Mouse (Mus musculus) adrenal gland, adult 2 months (tissue): ENCODE data around the gene Scaf4. TPM values are rescaled to one million over a fixed set of nuclear protein-coding genes. Genes with fewer than 3 reads are reported as not detected.

ENCODE experiments used
- DNase-seq: peaks from one replicate; pipeline ENCODE4 v3.0.0; 2021
- long read RNA-seq: library from polyadenylated mRNA; stranded (forward); transcript quantifications from one replicate; pipeline ENCODE4 v2.0.0, GENCODE M21; 2021
- polyA plus RNA-seq: library from polyadenylated mRNA; depleted of rRNA; stranded (reverse); fragments of >200 nt; gene quantifications from 2 replicates; pipeline ENCODE4 v1.2.3, GENCODE M21; 2012; rRNA removed
- total RNA-seq, 2 experiments: library from RNA; stranded (reverse); gene quantifications; 2 replicates each; pipeline ENCODE4 v1.2.3; 2021

Scaf4 gene
- total RNA-seq (10 to 100 TPM; 32.8 to 53.7 TPM), polyA plus RNA-seq (76.9 and 81.3 TPM in 2 replicates)
- long read RNA-seq, full-length matches to known transcripts = 2 of 5 reads
- long read RNA-seq, partial matches to known transcripts = 1 of 5 reads
- long read RNA-seq, other reads (novel, unspliced or antisense) = 2 of 5 reads

DNA sequence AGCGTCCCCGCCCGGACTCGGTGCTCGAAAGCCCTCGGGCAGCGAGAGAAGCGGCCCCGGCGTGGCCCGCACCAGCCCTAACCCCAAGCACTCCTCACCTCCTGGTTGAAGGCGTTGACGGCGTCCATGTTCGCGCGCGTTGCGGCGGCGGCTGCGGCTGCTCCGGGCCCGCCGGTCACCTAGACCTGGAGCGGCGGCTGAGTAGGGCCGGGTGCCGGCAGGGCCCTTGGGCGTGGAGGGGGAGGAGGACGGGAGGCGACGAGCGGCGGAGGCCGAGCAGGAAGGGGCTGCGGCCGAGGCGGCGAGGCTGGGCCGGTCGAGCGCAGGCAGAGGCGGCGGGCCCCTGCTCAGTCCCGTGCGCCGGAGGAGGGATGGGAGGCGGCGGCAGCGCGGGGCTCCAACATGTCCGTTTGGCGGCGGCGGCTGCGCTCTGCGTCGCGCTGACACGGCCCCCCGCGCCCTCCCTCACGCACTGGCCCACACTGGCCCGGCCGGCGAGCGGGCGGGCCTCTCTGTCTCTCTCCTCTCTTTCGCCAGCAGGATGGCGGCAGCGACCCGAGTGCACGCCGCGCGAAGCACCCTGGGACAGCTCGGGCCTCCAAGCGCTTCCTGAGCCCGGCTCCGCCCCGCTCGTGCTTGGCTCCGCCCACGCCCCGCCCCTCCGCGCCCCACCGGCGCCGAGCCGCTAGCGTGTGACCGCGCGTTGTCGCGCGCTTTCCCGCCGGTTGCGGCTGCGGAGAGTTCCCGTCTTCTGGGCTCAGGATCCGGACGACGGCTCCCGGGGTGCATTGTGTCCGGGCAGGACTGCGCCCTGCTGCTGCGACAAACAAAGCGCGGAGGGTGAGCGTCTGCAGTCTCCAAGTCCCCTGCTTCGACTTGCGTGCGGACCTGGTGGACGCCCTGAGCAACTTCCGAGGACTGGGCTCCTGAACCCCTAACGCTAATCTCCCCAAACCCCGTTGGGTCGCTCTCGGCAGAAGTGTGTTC is at the start of gene Scaf4:
Gene Scaf4 (minus strand): TSS at position 599 of the 987 bp plus-strand sequence.
- peak; percentile 99 for DNase-seq

DNA sequence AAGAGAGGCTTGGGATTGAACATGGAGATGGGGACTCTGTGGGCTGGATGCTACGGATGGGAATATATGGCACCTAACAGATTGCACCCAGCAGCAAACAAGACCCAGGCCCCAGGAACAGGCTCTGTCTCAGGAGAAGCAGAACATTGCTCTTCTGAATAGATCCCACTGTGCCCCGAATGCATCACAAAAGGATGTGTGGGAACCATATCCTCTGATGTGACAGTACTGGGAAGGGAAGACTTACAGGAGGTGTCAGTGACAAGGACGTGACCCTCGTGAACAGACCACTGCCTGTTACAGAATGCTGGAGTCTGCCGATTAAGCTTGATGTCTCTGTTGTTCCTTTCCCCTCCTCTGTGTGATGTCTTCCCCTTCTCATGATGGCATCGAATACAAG is 48.2 kb upstream of the Scaf4 start:
- no peak for DNase-seq

DNA sequence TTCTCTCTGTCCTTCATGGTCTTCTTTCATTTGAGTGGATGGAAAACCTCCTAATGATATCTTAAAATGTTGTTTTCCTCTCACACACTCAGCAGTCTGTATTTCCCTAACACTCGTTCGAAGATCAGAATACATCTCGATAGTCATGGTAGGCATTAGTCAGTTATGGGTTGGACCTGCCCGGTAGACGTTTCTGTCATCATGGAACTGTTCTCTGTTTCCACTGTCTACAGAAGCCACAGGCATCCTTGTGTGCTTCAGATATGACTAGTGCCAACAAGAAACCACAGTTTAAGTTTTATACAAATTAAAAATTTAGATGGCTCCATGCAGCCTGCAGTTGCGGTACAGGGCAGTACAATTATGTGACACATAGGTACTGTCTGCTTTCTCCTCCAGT is 46.7 kb upstream of the Scaf4 start:
- DNase-seq = no peak

DNA sequence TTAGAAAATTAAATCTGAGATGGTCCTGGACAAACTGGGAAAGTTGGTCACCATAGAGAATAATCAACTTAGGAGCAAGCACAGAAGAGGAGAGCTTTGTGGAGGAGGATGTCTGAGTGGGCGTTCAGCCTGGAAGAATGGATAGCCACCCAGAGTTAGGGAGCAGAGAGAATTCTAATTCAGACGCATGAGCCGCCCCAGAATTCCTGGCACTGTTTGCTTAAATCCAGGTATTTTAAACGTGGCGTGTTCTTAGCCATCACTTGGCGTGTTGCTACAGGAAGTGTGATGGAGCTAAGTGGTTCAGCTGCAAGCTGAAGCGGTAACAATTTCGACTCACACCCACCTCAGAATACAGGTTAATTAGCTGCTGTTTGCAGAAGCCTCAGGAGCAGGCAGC is 45.2 kb upstream of the Scaf4 start:
- no peak for DNase-seq

DNA sequence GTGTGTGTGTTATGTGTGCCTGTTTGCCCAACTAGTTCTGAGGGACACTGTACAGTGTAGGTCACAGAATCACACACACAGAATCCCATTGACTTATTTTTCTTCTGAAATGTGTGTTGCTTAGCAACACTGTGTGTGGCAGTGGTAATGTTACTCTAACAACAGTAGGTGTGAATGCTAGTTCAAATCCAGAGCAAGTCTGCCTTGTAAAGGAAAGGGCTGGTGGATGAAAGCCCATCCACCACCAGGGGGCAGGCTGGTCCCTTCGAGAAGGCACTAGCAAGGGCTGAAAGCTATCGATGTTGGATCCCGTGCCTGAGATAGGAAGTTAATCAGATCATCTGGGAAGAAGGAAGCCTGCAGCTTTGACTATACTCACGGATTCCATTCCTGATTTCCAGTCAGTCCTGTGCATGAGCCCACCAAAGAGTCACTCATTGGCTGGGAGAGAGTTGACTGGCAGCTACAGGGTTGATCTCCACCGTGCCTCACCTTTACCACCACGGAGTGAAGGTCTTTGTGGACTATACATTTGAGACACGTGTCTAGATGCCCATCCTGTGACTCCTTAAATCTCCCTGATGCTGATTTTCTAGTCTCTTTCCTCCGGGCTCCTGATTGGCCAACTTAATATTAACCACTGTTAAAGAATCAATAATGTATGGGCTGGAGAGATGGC is 38.7 kb upstream of the Scaf4 start:
- DNase-seq = peak; percentile 88

DNA sequence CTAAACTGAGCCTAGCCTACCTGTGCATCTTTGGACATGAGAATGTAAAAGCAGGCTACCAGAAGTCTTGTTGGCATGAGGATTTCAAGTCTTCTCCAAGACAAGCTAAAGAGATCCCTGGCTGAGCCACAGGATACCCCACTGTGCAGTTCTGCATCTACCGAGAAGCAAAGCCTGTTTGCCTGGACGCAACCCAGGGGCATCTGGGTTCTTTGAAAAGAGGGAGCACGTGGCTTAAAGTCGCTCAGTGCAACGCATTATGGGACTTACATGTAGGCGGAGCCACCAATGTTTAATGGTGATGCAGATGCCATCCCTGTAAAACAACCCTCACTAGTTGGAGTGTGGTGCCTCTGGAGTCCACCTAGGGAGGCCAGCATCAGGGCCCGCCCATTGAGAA is 35.0 kb upstream of the Scaf4 start:
- no peak for DNase-seq

DNA sequence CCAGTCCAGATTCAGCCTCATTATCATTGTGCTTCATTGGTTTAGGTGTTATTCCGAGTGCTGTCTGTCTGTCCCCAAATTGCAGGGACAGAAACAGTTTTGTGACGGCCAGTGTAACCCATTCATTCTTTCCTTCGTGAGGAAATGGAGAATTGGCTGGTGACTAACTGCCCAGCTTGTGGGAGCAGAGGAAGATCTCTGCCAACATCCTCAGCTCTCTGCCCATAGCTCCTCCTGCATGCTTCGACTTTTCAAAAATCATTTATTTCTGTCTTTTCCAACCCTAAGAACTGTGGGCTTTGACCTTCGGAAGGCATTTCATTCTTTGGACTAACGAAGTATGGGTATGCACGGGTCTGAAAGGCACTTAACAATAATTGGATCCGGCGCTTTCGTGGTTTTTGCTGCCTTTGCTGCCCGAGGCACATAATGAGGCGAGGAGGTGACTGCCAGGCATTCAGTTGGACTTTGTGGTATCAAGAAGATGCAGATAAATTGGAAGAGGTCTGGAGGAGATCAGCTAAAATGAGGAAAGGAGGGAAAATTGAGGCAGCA is 34.1 kb upstream of the Scaf4 start:
- no peak for DNase-seq

DNA sequence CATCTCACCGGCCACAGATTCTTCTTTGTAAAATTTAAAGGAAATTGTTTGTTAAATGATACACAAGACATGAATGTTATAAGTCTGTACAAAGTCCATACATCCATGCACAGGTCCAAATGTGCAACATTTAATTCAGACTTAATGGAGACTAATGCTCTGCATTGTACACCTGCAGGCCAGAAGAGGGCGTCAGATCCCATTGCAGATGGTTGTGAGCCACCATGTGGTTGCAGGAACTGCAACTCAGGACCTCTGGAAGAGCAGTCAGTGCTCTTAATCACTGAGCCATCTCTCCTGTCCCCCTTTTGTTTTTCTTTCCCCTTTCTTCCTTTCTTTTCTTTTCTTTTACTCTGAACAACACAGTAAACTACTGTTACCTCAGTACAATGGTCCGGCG is 33.5 kb upstream of the Scaf4 start:
- DNase-seq = no peak

DNA sequence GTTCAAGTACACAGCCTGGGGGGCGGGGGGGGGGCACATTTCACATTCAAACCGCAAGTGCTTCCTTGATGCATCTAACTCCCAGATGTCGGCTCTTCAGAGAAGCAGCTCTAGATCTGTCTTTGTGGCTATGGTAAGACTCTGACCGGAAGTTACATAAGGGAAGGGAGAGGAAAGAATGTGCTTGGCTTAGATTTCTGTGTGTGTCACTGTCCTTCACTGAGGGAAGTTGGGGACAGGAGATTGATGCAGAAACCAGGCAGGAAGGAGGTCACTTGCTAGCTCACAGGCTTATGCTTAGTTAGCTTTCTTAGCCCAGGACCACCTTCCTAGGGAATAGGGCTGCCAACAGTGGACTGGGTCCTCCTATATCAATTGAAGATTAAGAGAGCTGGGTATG is 31.6 kb upstream of the Scaf4 start:
- no peak for DNase-seq

DNA sequence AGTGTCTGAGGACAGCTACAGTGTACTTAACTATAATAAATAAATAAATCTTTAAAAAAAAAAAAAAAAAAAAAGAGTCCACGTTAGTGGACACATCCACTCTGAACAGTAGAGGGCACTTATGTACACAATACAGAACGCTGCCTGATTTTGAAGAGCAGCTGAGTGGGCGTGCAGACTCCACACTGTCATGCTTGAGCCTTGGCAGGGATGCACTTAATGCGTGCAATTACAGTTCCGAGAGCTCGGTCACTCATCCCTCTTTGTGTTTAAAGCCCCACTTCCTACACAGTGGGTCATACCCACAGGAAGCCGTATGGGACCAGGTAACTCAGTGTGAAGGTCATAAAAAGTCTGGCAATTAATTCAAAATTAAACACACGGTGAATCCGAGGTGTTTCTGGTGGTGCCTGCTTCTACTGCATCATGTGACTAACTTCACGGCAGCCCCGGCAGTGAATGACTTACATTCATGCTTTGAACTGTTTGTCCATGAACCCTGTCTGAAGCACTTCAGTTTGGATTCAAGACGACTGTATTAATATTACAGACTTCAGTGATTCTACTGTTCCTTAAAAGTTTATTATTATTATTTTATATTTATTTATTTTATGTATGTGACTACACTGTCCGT is 28.3 kb upstream of the Scaf4 start:
- DNase-seq = peak; percentile 17

DNA sequence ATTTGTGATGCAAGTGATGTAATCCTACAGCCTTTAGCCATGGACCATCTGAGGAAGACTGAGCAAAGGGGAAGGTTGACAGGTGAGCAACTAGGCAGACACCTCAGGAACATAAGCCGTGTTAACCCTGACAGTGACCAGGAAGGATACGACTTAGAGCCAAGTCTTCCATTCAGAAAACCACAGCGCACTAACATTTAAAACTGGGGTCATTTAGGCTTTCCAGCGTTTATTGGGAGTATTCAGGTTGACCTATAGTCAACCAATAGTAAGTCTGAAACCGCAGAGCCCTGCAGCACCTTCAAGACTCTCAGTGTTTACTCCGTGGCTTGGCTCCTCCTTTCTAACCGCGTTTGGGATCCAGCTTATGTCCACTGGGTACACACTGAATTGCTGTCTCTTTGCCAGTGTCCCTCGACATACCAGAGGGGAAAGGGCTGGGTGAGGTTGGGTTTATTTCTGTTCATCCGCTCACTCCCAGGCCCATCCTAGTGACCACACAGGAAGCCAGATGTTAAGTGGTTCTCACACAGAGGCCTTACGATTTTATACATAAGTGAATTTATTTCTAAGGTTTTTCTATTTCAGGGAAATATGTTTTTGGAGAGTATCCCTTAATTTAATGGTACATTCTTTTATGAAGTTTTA is 26.3 kb upstream of the Scaf4 start:
- DNase-seq = no peak

DNA sequence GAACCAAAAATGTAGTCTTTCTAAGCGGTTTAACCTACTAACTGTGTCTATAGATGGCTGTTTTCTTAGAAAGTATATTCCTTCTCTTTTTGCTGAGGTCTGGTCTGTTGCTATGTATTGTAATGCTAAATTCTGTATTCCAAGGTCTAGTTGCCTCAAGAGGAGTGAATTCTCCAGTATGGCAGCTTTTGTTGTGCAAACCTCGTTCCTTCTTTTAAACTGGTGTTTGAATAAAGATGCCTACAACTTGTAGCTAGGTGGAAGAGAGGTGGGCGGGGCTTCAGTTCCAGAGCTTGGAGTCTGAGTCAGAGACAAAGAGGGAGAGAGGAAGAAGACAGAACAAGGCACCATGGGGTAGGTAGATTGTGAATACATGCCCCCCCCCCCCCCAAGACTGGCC is 25.5 kb upstream of the Scaf4 start:
- no peak for DNase-seq

DNA sequence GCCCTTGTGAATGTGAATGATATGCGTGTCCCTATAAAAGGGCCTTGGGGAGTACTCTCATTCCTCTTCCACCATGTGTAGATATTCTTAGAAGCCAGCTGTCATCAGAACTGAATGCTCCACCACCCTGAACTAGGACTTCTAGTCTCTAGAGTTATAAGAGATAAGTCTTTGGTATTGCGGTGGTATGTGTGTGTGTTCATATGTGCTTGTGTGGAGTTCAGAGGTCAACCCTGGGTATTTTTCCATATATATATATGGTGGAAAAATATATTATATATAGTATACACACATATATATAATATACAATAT is 19.6 kb upstream of the Scaf4 start:
- DNase-seq = no peak

DNA sequence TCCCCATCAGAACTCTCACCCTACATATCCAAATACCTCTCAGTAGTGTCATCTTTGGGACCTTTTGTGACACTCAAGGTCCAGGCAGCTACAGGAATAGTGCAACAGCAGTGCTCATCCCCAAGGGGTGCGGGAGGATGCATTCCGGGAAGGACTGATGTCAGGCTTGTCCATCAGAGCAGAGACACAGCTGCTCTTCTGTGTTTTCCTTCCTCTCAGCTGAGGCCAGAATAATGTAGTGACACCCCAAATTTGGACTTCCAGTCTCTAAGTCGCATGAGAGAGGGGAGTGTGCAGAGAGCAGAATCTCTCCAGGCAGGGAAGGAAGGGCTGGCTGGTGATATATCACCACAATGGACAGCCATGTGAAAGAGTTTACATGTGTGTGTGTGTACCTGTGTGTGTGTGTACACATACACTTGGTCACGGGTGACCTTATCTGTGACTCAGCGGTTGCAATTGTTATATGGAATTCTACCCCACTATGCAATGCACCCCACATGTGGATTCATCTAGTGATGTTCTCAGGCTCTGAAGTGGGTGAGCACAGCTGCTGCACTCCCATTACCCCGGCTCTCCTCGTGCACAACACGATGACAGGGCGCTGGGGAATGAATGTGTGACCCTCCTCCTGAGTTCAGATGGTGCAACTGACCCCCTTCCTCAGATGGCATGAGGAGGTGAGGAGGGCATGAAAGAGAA is 19.1 kb upstream of the Scaf4 start:
- DNase-seq = no peak

DNA sequence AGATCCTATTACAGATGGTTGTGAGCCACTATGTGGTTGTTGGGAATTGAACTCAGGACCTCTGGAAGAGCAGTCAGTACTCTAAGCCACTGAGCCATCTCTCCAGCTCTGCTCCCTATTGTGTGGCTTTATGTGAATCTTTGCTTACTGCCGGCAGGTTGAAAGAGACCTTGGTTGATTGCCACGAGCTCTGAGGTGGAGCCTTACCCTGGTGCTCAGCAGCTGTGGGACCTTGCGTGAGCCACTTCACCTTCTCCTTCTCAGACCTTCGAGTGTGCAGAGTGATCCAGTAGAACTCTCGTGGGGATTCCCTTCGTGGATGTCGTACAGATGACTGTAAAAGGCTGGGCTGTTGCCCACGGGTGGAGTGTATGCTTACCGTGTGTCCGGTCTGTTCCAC is 17.4 kb upstream of the Scaf4 start:
- no peak for DNase-seq

DNA sequence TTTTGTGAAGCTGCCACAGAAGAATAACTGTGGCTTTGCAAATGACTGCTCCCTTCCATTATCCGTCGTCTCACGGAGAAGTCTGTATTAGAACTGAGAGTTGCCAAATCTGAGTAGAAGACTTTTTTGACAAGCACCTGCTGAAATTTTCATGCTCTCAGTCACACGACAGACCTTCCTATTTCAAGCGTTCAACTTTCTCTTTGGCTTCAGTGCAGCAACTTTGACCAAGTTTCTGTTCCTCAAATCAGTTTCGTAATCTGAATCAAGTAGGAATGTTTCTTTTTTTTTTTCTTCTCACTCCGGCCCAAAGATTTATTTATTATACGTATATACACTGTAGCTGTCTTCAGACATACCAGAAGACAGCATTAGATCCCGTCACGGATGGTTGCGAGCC is 16.6 kb upstream of the Scaf4 start:
- DNase-seq = no peak

DNA sequence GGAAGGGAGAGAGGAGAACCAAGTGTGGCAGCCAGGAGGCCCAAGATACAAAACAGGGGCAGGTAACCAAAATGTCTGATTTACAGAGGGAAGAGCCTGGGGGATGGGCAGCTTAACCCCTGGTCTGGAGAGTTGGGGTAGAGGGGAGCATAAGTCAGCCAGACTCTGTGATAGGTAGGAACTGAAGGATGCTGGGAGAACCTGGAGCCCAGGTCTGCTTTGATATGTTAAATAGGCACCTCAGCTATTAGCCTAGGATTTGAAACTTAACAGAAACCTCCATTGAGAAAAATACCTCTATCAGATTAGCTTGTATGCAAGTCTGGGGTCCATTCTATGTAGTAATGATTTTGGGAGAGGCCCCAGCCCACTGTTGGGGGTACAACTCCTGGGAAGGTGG is 15.3 kb upstream of the Scaf4 start:
- no peak for DNase-seq

DNA sequence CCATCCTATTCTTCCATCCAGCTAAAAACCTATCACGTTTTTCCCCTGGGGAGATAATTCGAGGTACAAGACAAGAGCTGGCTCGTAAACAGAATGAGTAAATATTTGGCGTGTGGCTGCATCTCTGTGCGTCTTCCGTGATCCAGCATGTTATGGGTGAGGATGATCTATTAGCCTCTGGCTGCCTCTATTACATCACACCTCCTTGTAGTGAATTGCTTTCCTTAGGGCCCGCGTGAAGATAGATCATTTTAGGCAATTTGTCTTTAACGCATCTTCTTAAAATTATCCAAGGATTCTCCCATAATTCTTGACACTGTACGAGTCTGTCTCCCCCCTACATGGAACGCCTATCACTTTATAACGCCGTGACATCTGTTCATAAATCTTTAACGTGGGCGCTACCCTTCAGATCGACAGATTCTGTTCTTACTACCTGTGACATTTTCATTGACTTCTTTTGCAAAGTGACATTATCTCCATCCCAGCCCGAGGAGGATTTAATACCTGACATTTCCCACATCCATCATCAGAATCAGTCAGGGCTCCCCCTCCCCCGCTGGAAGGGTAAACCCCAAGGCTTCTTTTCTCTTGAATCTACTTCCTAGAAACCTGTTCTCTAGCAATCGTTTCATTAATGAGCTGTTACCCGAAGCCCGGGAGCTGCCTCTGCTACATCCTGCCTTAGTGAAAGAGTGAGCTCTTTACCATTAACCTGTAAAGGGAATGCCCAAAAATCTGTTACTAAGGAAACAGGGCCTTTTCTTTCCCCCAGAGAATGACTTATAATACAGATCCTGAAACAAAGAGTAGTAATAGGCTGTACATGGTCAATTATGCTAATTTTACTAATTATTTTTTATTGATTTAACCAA is 14.4 kb upstream of the Scaf4 start:
- DNase-seq = no peak

DNA sequence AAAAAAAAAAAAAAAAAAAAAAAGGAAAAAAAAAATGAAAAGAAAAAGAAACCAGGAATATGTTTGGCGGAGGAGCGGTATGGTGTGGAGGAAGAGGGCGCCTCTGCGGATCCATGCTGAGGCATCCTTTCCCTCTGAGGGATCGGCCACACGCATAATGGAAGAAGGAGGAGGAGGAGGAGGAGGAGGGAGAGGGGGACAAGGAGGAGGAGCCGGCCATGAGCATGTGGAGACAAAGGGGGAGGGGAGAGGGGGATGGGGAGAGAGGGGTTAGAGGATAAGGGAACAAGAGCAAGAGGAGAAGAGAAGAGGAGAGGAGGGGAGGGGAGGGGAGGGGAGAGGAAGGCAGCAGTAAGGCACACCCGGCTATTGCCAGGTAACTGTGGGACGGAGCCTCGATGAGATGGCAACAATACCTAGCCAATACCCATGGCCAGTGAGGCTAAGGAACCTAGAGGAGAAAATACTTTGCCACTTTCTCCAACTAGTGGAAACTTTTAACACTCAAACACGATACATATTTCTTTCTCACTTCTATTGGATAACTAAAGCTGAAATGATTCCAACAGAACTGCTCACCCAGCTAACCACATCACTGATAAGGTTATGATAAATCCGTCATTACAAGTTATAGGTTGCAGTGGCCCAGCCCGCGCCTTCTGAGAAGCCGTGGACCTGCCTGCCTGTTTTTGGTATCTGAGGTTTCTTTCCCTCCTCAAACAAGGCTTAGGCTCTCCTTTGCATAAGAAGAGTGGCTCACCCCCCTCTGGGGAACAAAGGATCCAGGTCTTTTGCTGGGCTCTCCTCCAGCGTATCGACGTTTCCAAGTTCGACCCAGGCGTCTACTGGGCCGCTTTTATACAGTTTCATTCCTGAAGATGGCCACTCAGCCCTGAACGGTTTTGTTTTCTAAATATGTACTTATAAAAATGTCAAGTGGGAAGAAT is 13.4 kb upstream of the Scaf4 start:
- no peak for DNase-seq
